Mouse (Mus musculus): ENCODE measurements around the gene Psma4.
"Not testable (repeated sequence)": the region's sequence is repeated elsewhere in the genome, so short reads cannot be mapped to it uniquely, and the experiment has no call there.

Gene Psma4

GRCm38 (mm10) chr9:54950575-54951321 lies at the start of gene Psma4, which contains the start of gene AY074887:
TSS of gene Psma4 (plus strand) at chr9:54950790.
TSS of gene AY074887 (minus strand) at chr9:54950998.
- peak; percentile 96 for DNase-seq (ENCODE audit: inconsistent ontology term)

- no peak for DNase-seq (ENCODE audit: inconsistent ontology term)
Measured at GRCm38 (mm10) chr9:54909446-54909845, 41.1 kb upstream of the Psma4 start.

- DNase-seq (ENCODE audit: inconsistent ontology term): no peak
Measured at GRCm38 (mm10) chr9:54915576-54915975, 35.0 kb upstream of the Psma4 start.

- DNase-seq (ENCODE audit: inconsistent ontology term): no peak
Measured at GRCm38 (mm10) chr9:54916401-54916800, 34.2 kb upstream of the Psma4 start.

GRCm38 (mm10) chr9:54917010-54917677 lies 33.4 kb upstream of the Psma4 start, which contains the start of gene Hykk:
TSS of gene Hykk (plus strand) at chr9:54917283.
- DNase-seq (ENCODE audit: inconsistent ontology term): peak; percentile 97

- no peak for DNase-seq (ENCODE audit: inconsistent ontology term)
Measured at GRCm38 (mm10) chr9:54918191-54918590, 32.4 kb upstream of the Psma4 start.

- DNase-seq (ENCODE audit: inconsistent ontology term): no peak
Measured at GRCm38 (mm10) chr9:54918781-54919180, 31.8 kb upstream of the Psma4 start.

- DNase-seq (ENCODE audit: inconsistent ontology term): no peak
Measured at GRCm38 (mm10) chr9:54919946-54920345, 30.6 kb upstream of the Psma4 start.

- no peak for DNase-seq (ENCODE audit: inconsistent ontology term)
Measured at GRCm38 (mm10) chr9:54930741-54931140, 19.8 kb upstream of the Psma4 start.

GRCm38 (mm10) chr9:54931765-54932164 lies 18.8 kb upstream of the Psma4 start:
- DNase-seq (ENCODE audit: inconsistent ontology term): no peak

GRCm38 (mm10) chr9:54932379-54932778 lies 18.2 kb upstream of the Psma4 start:
- no peak for DNase-seq (ENCODE audit: inconsistent ontology term)

- no peak for DNase-seq (ENCODE audit: inconsistent ontology term)
Measured at GRCm38 (mm10) chr9:54942071-54942470, 8.5 kb upstream of the Psma4 start.

- no peak for DNase-seq (ENCODE audit: inconsistent ontology term)
Measured at GRCm38 (mm10) chr9:54944467-54944866, 6.1 kb upstream of the Psma4 start.

- DNase-seq (ENCODE audit: inconsistent ontology term): no peak
Measured at GRCm38 (mm10) chr9:54946256-54946655, 4.3 kb upstream of the Psma4 start.

GRCm38 (mm10) chr9:54949465-54949864 lies 1.1 kb upstream of the Psma4 start:
- DNase-seq (ENCODE audit: inconsistent ontology term): no peak

GRCm38 (mm10) chr9:54950162-54950561 lies 428 bp upstream of the Psma4 start:
- not testable (repeated sequence) for DNase-seq (ENCODE audit: inconsistent ontology term)

GRCm38 (mm10) chr9:54961059-54961458 lies 10.5 kb downstream of the Psma4 start:
- no peak for DNase-seq (ENCODE audit: inconsistent ontology term)

- no peak for DNase-seq (ENCODE audit: inconsistent ontology term)
Measured at GRCm38 (mm10) chr9:54963669-54964068, 13.1 kb downstream of the Psma4 start.

GRCm38 (mm10) chr9:54969972-54970637 lies 19.5 kb downstream of the Psma4 start:
- DNase-seq (ENCODE audit: inconsistent ontology term): no peak

- DNase-seq (ENCODE audit: inconsistent ontology term): peak; percentile 9
Measured at GRCm38 (mm10) chr9:54980674-54981073, 30.1 kb downstream of the Psma4 start, which contains the start of gene Chrna5. TSS of gene Chrna5 (plus strand) at chr9:54980880.

GRCm38 (mm10) chr9:54981291-54982191 lies 31.0 kb downstream of the Psma4 start:
- DNase-seq (ENCODE audit: inconsistent ontology term): peak; percentile 55

Data from Muller cell, postnatal 12 days (primary cell).